ENCODE assay signal across 8 mouse cellular contexts in the genomic region with DNA sequence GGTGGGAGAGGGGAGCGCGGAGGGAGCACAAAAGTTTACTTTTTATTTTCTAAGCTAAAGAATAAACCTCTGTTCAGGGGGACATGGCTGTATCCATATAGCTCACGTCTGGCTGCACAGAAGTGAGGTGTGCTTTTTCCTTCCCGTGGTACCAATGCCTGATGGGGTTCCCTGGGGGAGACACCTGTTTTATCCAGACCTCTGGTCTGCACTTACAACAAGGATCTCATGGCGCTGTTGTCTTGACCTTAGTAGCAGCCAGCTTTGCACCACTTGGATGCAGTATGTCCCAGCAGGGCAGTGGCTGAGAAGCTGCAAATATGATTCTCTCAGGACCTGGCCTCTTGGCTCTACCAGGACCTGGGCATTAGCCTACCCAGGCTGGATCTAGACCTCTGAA.
A peak's percentile ranks its signal among the peaks of the same experiment; 100 is the strongest.
DNase-seq lines count a peak whose midpoint lies in the region; ATAC-seq and TF ChIP-seq lines count a peak whose summit lies in the region.

No protein-coding gene starts in this region.

- H3K36me3 ChIP-seq in lung, embryonic 16.5 days (ENCODE audit: control insufficient read depth, insufficient read depth, low read length) = no peaks in the 10 kb centered on the region
- no peaks in the 10 kb centered on the region for H3K36me3 ChIP-seq in forebrain, embryonic 10.5 days (replicated peaks)
- no peaks in the 10 kb centered on the region for H3K36me3 ChIP-seq in hindbrain, postnatal 0 days (ENCODE audit: insufficient read depth, low read length)
- no peaks in the 10 kb centered on the region for H3K36me3 ChIP-seq in midbrain, embryonic 14.5 days (ENCODE audit: control insufficient read depth, insufficient read depth, low read length)

- H3K27me3 ChIP-seq in lung, embryonic 16.5 days (ENCODE audit: control insufficient read depth, insufficient read depth, low read depth, low read length) = no peaks in the 10 kb centered on the region
- peaks cover 43% of the 10 kb centered on the region for H3K27me3 ChIP-seq in forebrain, embryonic 10.5 days (ENCODE audit: poor library complexity, severe bottlenecking)
- no peaks in the 10 kb centered on the region for H3K27me3 ChIP-seq in hindbrain, postnatal 0 days (ENCODE audit: insufficient read depth, low read length)
- H3K27me3 ChIP-seq in midbrain, embryonic 14.5 days (ENCODE audit: control insufficient read depth, insufficient read depth, low read length) = no peaks in the 10 kb centered on the region

- H3K4me1 ChIP-seq in lung, embryonic 16.5 days (replicated peaks; ENCODE audit: control insufficient read depth, insufficient read depth, low read length) = peaks cover 9% of the 10 kb centered on the region
- no peaks in the 10 kb centered on the region for H3K4me1 ChIP-seq in lung, adult 2 months (ENCODE audit: control insufficient read depth, insufficient read depth, low read length)
- peaks cover 39% of the 10 kb centered on the region for H3K4me1 ChIP-seq in forebrain, embryonic 10.5 days
- 0 out of 2 replicates have a peak, but pooled peaks cover 3% of the 10 kb centered on the region for H3K4me1 ChIP-seq in hindbrain, postnatal 0 days (ENCODE audit: insufficient read depth, low read length)
- peaks cover 16% of the 10 kb centered on the region for H3K4me1 ChIP-seq in midbrain, embryonic 14.5 days (ENCODE audit: control insufficient read depth, insufficient read depth, low read length)

- WGBS in lung, embryonic 16.5 days = 6% methylated on average over 5 of the region's 5 CpGs
- WGBS in lung, adult 2 months = 23% methylated on average over 5 of the region's 5 CpGs
- WGBS in forebrain, embryonic 10.5 days = 2% methylated on average over 5 of the region's 5 CpGs
- WGBS in hindbrain, postnatal 0 days = 5% methylated on average over 5 of the region's 5 CpGs
- 3% methylated on average over 5 of the region's 5 CpGs for WGBS in midbrain, embryonic 14.5 days

- no peak overlapping the region for H3K27ac ChIP-seq in lung, embryonic 16.5 days (ENCODE audit: low read length)
- peak overlapping the region; percentile 82 for H3K27ac ChIP-seq in forebrain, embryonic 10.5 days
- no peak overlapping the region for H3K27ac ChIP-seq in hindbrain, postnatal 0 days
- no peak overlapping the region for H3K27ac ChIP-seq in midbrain, embryonic 14.5 days (replicated peaks; ENCODE audit: low read depth, low read length)

- no peak for DNase-seq in lung, adult 2 months
- DNase-seq in forebrain, embryonic 10.5 days (ENCODE audit: extremely low spot score, low spot score) = no peak
- peak; percentile 23 for DNase-seq in hindbrain, postnatal 0 days (ENCODE audit: low spot score)
- no peak for DNase-seq in midbrain, embryonic 14.5 days
- no peak for DNase-seq in lung, postnatal 36 days

- peak overlapping the region; percentile 80 for H3K4me2 ChIP-seq in lung, embryonic 16.5 days (ENCODE audit: low read depth, low read length)
- H3K4me2 ChIP-seq in hindbrain, postnatal 0 days (ENCODE audit: low read depth, low read length) = peak overlapping the region; percentile 52
- peak overlapping the region; percentile 58 for H3K4me2 ChIP-seq in midbrain, embryonic 14.5 days (ENCODE audit: low read length)

- ATAC-seq in lung, embryonic 16.5 days (ENCODE audit: low read depth) = peak; percentile 15; the same call in 1 of the 2 replicates
- peak; percentile 49 for ATAC-seq in hindbrain, postnatal 0 days
- ATAC-seq in midbrain, embryonic 14.5 days (ENCODE audit: low FRiP score, low TSS enrichment) = 0 out of 2 replicates have a peak, but pooled peaks have one; percentile 17
- ATAC-seq in megakaryocyte progenitor cell, adult 5-6 weeks (replicated peaks; ENCODE audit: poor library complexity) = no peak
- ATAC-seq in megakaryocyte-erythroid progenitor cell, adult 5-6 weeks (replicated peaks; ENCODE audit: low FRiP score, low TSS enrichment, poor library complexity, severe bottlenecking) = no peak

- H3K9me3 ChIP-seq in lung, embryonic 16.5 days (ENCODE audit: control insufficient read depth, low read length) = no peaks in the 10 kb centered on the region
- no peaks in the 10 kb centered on the region for H3K9me3 ChIP-seq in forebrain, embryonic 10.5 days
- no peaks in the 10 kb centered on the region for H3K9me3 ChIP-seq in hindbrain, postnatal 0 days (ENCODE audit: low read length)
- H3K9me3 ChIP-seq in midbrain, embryonic 14.5 days (ENCODE audit: control insufficient read depth, low read length) = no peaks in the 10 kb centered on the region

- no peak for TF ChIP-seq POLR2A in lung, adult 2 months (IDR thresholded peaks at IDR 0.05; ENCODE audit: borderline replicate concordance, extremely low read depth, low read depth, low read length)

- no peak for TF ChIP-seq CTCF in lung, adult 2 months (IDR thresholded peaks at IDR 0.05; ENCODE audit: insufficient read depth, low read length)
- TF ChIP-seq CTCF in hindbrain, postnatal 0 days (IDR thresholded peaks at IDR 0.05; ENCODE audit: low read depth) = no peak

- peak overlapping the region; percentile 58 for H3K9ac ChIP-seq in lung, embryonic 16.5 days (ENCODE audit: low read length)
- no peak overlapping the region for H3K9ac ChIP-seq in hindbrain, postnatal 0 days (replicated peaks; ENCODE audit: low read length)
- 0 out of 2 replicates have a peak overlapping the region, but pooled peaks have one; percentile 29 for H3K9ac ChIP-seq in midbrain, embryonic 14.5 days (replicated peaks; ENCODE audit: low read length)

- peak overlapping the region; percentile 48 for H3K4me3 ChIP-seq in lung, embryonic 16.5 days (ENCODE audit: low read length)
- no peak overlapping the region for H3K4me3 ChIP-seq in lung, adult 2 months (replicated peaks; ENCODE audit: extremely low read depth, low read depth, low read length)
- peak overlapping the region; percentile 44 for H3K4me3 ChIP-seq in forebrain, embryonic 10.5 days
- H3K4me3 ChIP-seq in hindbrain, postnatal 0 days (ENCODE audit: low read length) = peak overlapping the region; percentile 19; the same call in 1 of the 2 replicates
- peak overlapping the region; percentile 19; the same call in 1 of the 2 replicates for H3K4me3 ChIP-seq in midbrain, embryonic 14.5 days (replicated peaks; ENCODE audit: low read depth, low read length)

Comparison
In these comparisons a context has a peak if more than half of its experiments do, and no peak if none do; other contexts are left out.
1. ATAC-seq: peak in lung, embryonic 16.5 days (single experiment), hindbrain, postnatal 0 days (single experiment) and midbrain, embryonic 14.5 days (single experiment); none in megakaryocyte progenitor cell, adult 5-6 weeks (single experiment) and megakaryocyte-erythroid progenitor cell, adult 5-6 weeks (single experiment).
2. Peak in every context shown above with its lines, with median percentiles within 50 percentile points of each other: H3K4me2 ChIP-seq.